Mouse (Mus musculus) liver (tissue): ENCODE measurements at regions not wholly inside any gene's neighbourhood (a gene's known extent, or its start where the extent isn't known, plus 50 kb on each side); places are given as distances from the start of the nearest gene placed in this dataset.

Experiments
- DNase-seq: peaks from one replicate; pipeline ENCODE4 v3.0.0-alpha.2; 2020; ENCODE audit warnings: mixed read lengths

DNA sequence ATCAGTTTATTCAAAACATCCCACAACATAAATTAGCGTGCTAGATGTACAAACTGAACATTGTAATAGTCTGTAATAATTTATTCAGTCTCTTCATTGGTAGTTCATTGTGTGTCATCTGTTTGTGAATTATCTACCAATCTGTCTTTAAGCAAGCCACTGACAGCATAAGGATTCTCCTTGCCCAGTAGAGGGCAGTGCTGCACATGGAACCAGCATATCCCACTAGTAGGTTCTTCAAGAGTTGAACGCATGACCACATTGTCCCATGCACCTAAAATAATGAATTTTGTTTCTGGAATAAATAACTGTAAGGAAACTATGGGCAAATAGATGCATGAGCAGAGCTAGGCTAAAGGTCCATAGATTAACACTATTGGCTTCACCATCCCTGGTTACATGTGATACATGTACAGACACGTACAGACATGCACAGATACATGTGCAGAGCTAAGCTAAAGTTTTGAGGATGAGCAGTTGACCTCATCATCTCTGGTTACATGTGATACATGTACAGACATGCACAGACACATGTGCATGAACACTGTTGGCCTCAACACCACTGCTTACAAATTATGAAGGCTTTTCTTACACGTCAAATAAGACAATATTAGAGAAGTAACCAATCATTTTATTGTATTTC, 143.0 kb upstream of the Ctnnd2 start:
- DNase-seq: peak; percentile 40

DNA sequence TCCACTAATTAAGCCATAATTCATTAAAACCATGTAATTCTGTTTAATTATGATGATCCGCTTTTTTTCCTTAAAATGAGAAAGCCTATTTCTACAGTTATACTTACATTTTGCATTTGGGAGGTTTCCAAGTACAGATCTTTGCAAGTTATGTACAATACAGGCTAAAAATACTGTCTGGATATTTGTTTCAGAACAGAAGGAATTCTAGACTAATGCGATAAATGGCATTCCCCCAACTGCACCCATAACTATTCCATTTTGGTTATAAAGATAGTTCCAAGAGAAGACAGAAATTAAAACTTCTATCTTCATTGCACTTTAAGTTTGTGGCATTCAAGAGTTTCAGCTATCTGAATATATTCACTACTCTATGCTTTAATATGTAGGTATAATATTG, 137.0 kb upstream of the Ctnnd2 start:
- DNase-seq: no peak

DNA sequence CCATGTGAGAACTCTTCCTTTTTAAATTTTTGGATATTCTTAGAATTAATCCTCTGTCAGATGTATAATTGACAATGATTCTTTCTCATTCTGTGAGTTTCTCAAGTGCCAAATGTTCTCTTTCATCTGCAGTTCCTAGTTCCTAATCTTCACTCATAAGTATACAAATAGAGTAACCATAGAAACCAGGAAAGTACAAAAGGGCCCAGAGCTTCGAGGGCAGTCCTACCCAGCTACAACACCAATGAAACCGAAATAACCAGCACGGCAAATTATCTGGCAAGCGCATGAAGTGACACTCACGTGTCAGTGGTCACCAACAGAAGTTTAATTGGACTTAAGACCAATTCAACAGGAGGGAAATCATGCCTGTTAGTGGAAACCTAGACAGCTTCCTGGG, 121.5 kb upstream of the Ctnnd2 start:
- no peak for DNase-seq

DNA sequence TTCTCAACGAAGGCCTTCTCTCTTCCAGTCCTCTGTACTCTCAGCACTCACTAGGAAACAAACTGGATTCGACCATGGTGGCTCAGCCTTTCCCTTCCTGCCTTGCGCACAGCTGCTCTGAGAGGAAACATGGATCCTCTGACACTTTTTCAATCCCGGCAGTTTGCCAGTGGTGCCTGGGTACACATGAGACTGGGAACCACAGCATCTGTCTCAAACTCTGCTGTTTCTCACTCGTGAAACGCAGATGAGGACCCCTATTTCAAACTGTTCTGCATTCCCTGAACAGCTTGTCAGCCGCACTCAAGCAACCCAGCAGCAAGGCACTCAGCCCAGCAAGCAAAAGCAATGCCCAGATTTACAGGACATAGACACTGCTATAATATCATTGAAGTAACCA, 112.6 kb upstream of the Ctnnd2 start:
- no peak for DNase-seq

DNA sequence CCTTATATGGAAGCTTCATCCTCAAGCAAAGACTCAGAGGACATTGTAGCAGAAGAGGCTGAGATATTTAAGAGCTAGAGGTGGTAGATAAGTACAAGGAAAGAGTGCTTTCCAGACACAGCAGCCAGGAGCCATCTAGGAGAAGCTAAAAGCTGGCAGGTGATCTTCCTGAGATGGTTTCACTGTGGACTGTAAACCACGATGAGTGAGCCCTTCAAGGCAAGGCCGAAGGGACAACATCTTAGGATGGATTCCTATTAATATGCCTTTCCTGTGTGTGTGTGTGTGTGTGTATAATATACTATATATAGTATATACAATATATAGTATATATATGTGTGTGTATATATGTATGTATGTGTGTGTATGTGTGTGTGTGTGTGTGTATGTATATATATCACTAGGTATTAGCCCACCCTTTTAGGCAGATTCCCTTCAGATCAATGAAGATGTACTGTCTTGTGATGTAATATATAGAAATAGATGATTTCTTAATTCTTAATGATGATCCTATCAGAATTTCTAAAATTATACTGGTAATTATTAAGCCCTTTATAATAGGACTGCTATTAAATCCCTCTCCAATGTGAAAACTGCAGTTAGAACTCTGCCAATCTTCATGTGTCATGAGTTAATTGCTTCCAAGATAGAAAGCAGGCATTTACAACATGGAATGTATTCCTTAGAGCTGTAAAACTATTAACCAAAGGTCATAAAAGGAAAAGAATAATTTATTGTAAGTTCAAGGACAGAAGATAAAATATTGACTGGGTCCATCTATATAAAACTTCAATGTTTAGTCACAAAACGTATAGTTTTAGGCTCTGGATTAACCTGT, 111.7 kb upstream of the Ctnnd2 start:
- DNase-seq: no peak

DNA sequence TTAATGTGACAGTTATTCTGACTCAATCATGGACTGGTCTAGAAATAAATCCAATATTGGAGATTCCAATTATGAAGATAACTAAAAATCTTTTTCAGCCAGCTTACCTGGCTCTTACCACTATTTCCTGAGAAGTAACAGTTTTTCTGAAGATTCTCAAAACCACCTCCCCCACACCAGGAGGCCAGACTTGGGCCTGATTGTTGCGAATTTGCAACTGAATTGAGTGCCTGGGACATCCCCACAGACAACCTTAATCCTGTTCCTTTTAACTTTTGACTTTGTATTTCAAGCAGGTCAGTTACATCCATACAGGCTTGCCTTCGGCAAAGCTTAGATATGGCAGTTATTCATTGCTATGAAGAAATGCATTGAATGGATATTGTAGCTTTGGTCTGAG, 100.7 kb upstream of the Ctnnd2 start:
- no peak for DNase-seq

DNA sequence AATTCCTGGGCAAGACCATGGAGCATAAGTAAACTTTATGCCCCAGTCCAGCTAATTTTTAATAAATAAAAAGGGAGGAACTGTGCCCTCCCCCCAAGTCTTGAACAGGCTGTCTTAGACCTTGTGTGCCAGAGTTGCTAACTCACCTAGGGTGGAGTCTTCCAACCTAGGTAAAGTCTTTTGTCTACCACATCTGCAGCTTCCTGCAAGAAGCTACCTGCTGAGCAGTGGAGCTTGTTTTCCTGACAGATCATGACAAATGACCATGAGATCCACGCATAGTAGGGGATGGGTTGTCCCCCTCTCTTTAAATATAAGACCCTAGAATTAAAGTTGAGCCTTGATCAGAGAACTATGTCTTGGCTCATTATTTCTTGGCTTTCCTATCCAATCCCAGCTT, 100.1 kb upstream of the Ctnnd2 start:
- no peak for DNase-seq

DNA sequence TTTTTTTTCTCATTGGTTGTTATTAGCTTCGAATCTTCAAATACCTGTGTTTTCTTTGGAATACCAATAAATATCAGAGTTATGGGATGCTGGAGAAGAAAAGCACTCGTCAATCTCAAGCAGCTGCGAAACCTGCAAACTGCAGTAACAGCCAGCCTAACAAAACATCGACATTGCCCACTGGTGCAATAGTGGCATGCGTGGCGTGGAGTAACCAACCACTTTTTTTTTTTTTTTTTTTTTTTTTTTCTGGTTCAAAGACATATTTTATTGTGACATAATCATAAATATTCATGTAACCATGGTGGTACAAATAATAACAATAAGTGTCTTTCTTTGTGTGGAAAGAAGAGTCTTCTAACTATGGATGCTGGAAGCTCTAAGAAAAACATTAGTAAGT, 85.3 kb upstream of the Ctnnd2 start:
- DNase-seq: no peak

DNA sequence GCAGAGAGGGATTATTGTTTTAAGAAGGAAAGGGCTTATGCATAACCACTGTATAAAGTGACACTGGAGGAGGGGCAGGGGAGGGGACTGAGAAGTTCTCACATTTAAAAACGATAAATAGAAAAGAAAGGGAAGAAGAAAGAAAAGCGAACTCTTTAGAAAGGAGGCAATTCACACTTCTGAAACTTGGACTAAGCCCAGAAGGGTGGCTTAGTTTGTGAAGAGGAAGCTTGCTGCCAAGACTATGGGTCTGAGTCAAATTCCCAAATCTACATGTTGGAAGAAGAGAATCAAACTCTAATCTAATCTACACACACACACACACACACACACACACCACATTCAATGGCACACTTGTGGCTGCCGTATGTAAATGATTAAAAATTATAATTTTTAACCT, 50.3 kb upstream of the Ctnnd2 start:
- DNase-seq: no peak
